ENCODE assay signal across 8 mouse cellular contexts in the genomic region with DNA sequence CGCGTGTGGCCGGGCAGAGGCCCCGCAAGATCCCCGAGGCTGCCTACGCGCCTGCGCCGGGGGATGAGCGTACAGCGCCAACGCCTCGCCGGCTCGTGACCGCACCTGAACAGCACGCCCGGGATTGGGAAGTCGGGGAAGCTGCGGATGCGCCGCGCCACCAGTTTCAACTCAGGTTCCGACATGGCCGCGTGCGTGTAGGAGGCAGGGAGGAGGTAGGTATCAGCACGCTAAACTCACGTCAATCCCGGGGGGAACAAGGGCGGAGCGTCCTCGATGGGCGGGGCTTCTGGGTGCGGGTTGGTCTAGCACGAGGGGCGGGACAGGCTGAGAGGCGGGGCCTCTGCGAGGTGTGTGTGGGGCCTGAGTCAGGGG. TPM values are rescaled to one million over a fixed set of nuclear protein-coding genes. Genes with fewer than 3 reads are reported as not detected.
DNase-seq lines count a peak whose midpoint lies in the region; ATAC-seq lines count a peak whose summit lies in the region.

A gene (minus strand): TSS at position 262 of the 375 bp plus-strand sequence.

- no peaks in the 10 kb centered on the region for H3K9me3 ChIP-seq in hindbrain, embryonic 15.5 days

- WGBS in hindbrain, embryonic 15.5 days: 0% methylated on average over 39 of the region's 39 CpGs

- peak; percentile 95 for DNase-seq in T-cell, adult 2 months (ENCODE audit: low spot score)
- DNase-seq in cerebellum, postnatal 36 days: peak; percentile 94 to 95
- DNase-seq in frontal cortex, postnatal 36 days (ENCODE audit: low spot score in 2 of 2): peak; percentile 91 to 93
- DNase-seq in left cerebral cortex, adult 11 months (ENCODE audit: low spot score): peak; percentile 90
- peak; percentile 94 to 96 for DNase-seq in lung, postnatal 4 days
- peak; percentile 81 for DNase-seq in retina, postnatal 7 days (ENCODE audit: low read depth, low spot score)
- peak; percentile 80 for DNase-seq in urinary bladder, adult 2 months (ENCODE audit: low spot score)

- H3K4me3 ChIP-seq in hindbrain, embryonic 15.5 days: peak within 1 kb of the TSS; percentile 60

- H3K27me3 ChIP-seq in hindbrain, embryonic 15.5 days: no peaks in the 10 kb centered on the region

- H3K4me2 ChIP-seq in hindbrain, embryonic 15.5 days: peak within 1 kb of the TSS; percentile 76

- H3K27ac ChIP-seq in hindbrain, embryonic 15.5 days (replicated peaks): peak within 1 kb of the TSS; percentile 74

- H3K9ac ChIP-seq in hindbrain, embryonic 15.5 days: peak within 1 kb of the TSS; percentile 70

- H3K36me3 ChIP-seq in hindbrain, embryonic 15.5 days: 0 out of 2 replicates have a peak, but pooled peaks cover 6% of the 10 kb centered on the region

- peaks cover 36% of the 10 kb centered on the region for H3K4me1 ChIP-seq in hindbrain, embryonic 15.5 days (replicated peaks)

- peak; percentile 95 for ATAC-seq in hindbrain, embryonic 15.5 days (ENCODE audit: low FRiP score, low read depth)

RNA-seq across cellular contexts. Expression of the gene that starts here (rescaled TPM):
- 170 and 179 TPM in 2 replicates for polyA plus RNA-seq in hindbrain, embryonic 15.5 days (2015; fragmentation: Nextera tagmentation; extraction: Ambion mirVana)
- polyA plus RNA-seq in urinary bladder, adult 2 months (2012; rRNA removed): 88.1 and 93.0 TPM in 2 replicates

Comparison
In these comparisons a context has a peak if more than half of its experiments do, and no peak if none do; other contexts are left out.
1. Peak in every context shown above with its lines: DNase-seq, ATAC-seq, H3K4me3 ChIP-seq and H3K27ac ChIP-seq.